ENCODE assay signal across 10 mouse cellular contexts in the genomic region with DNA sequence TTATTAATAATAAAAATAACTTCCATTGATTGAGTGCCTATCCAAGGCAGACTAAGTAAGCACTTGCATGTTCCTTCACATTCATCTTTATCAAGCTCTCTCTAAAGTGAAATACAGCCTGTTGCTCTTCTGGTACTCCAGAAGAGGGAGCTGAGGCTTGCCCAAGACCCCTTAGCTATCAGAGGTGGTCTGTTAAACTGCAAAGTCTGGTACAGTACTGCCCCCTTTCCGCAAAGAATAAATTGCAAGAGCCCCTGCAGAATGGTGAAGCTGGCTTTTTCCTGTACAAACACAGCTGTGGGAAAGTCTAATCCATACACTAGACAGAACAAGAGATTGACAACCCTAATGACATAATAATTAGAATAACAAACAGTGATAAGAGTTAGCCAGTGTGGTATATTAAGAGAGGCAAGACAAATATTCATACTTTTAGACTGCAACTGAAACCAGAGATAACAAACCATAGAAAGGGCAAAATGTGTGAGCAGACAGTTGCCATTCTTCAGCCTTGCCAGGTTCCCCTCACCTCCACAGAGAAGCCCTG.
A peak's percentile ranks its signal among the peaks of the same experiment; 100 is the strongest.
DNase-seq lines count a peak whose midpoint lies in the region; ATAC-seq lines count a peak whose summit lies in the region.
"Had no signal": no experiment of that assay in that cellular context is flagged by ENCODE, and none has a peak within 500 bp of the region (broad histone marks: within the 10 kb centered on the region; RNA-seq: fewer than 3 reads in every experiment).

No protein-coding gene starts in this region.

- no peaks in the 10 kb centered on the region for H3K9me3 ChIP-seq in midbrain, embryonic 11.5 days (ENCODE audit: control insufficient read depth, low read length)
- no peaks in the 10 kb centered on the region for H3K9me3 ChIP-seq in midbrain, embryonic 15.5 days
- H3K9me3 ChIP-seq: limb, embryonic 12.5 days had no signal

- intact Hi-C loops in heart, postnatal 10 days (cut with DNase I) = loop anchor here (5.0 kb wide), 1 partner anchor 300 kb away; no protein-coding TSS in a partner anchor

- peak; percentile 17 to 18 for DNase-seq in heart, postnatal 10 days
- no peak for DNase-seq in heart, adult 18-20 months
- peak; percentile 93 for DNase-seq in midbrain, embryonic 11.5 days (ENCODE audit: low spot score, missing footprints)
- peak; percentile 67 for DNase-seq in forelimb bud, embryonic 11.5 days (ENCODE audit: low read depth, low spot score)
- DNase-seq in retina, postnatal 7 days (ENCODE audit: low read depth, low spot score) = peak; percentile 2
- no peak for DNase-seq in frontal cortex, adult 2 months (ENCODE audit: extremely low spot score in 1 of 2, low spot score in 1 of 2)
- DNase-seq: gastrocnemius, postnatal 10 days had no signal

- no peak overlapping the region for H3K27ac ChIP-seq in midbrain, embryonic 11.5 days (ENCODE audit: low read depth, low read length)
- H3K27ac ChIP-seq in midbrain, embryonic 15.5 days = no peak overlapping the region
- H3K27ac ChIP-seq: limb, embryonic 12.5 days had no signal

- WGBS in midbrain, embryonic 11.5 days = 3% methylated on average over 1 of the region's 1 CpGs
- 4% methylated on average over 1 of the region's 1 CpGs for WGBS in midbrain, embryonic 15.5 days

- no peak overlapping the region for H3K4me3 ChIP-seq in midbrain, embryonic 11.5 days (ENCODE audit: low read depth, low read length)
- H3K4me3 ChIP-seq in midbrain, embryonic 15.5 days = no peak overlapping the region
- H3K4me3 ChIP-seq: limb, embryonic 12.5 days had no signal

- no peak overlapping the region for H3K9ac ChIP-seq in midbrain, embryonic 11.5 days (ENCODE audit: low read length)
- no peak overlapping the region for H3K9ac ChIP-seq in midbrain, embryonic 15.5 days
- H3K9ac ChIP-seq: limb, embryonic 12.5 days had no signal

- no peak overlapping the region for H3K4me2 ChIP-seq in midbrain, embryonic 11.5 days
- no peak overlapping the region for H3K4me2 ChIP-seq in midbrain, embryonic 15.5 days
- H3K4me2 ChIP-seq: limb, embryonic 12.5 days had no signal

- H3K27me3 ChIP-seq in midbrain, embryonic 11.5 days (ENCODE audit: control insufficient read depth, insufficient read depth, low read length) = no peaks in the 10 kb centered on the region
- H3K27me3 ChIP-seq in midbrain, embryonic 15.5 days (replicated peaks) = no peaks in the 10 kb centered on the region
- H3K27me3 ChIP-seq: limb, embryonic 12.5 days had no signal

- no peaks in the 10 kb centered on the region for H3K4me1 ChIP-seq in midbrain, embryonic 11.5 days (ENCODE audit: control insufficient read depth, insufficient read depth, low read length)
- H3K4me1 ChIP-seq in midbrain, embryonic 15.5 days = no peaks in the 10 kb centered on the region
- H3K4me1 ChIP-seq: limb, embryonic 12.5 days had no signal

- H3K36me3 ChIP-seq in midbrain, embryonic 11.5 days (ENCODE audit: control insufficient read depth, insufficient read depth, low read length) = no peaks in the 10 kb centered on the region
- no peaks in the 10 kb centered on the region for H3K36me3 ChIP-seq in midbrain, embryonic 15.5 days (replicated peaks)
- H3K36me3 ChIP-seq: limb, embryonic 12.5 days had no signal

- ATAC-seq in midbrain, embryonic 11.5 days (ENCODE audit: low FRiP score) = peak; percentile 65; the same call in 1 of the 2 replicates
- ATAC-seq in midbrain, embryonic 15.5 days (replicated peaks) = no peak
- ATAC-seq in erythroblast, adult 5-6 weeks (replicated peaks; ENCODE audit: low FRiP score, poor library complexity, severe bottlenecking) = no peak

Comparison
In these comparisons a context has a peak if more than half of its experiments do, and no peak if none do; other contexts are left out.
1. DNase-seq: peak in heart, postnatal 10 days (2 of 2), midbrain, embryonic 11.5 days (single experiment), forelimb bud, embryonic 11.5 days (single experiment) and retina, postnatal 7 days (single experiment); none in heart, adult 18-20 months (0 of 2) and frontal cortex, adult 2 months (0 of 2).